ENCODE assay signal across 8 mouse cellular contexts in the genomic region with DNA sequence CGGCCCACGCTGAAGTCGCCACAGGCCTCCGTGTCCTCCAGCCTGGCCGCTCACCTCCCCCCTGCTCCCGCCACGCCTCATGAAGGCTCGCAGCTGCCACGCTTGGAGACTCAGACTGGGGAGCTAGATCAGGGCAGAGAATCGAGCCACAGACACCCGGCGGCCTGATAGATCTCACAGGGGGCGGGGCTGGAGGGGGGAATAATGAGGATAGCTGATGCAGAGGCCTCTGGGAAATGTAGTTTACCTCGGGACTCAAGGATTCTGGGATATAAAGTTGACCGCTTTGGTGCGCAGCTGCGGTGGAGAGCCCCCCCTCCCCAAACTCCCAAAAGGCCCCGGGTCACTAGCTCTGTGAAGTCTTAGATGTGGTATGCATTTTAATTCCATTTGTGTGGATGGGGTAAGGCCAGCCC. TPM values are rescaled to one million over a fixed set of nuclear protein-coding genes. Genes with fewer than 3 reads are reported as not detected.
DNase-seq lines count a peak whose midpoint lies in the region; ATAC-seq and TF ChIP-seq lines count a peak whose summit lies in the region.

A gene (minus strand): TSS at position 183 of the 416 bp plus-strand sequence.

- CTCF ChIA-PET in Patski (lab: Charles Lee) = interaction anchor here (1.6 kb wide), 1 partner anchor 15 kb away, joined by 8 read pairs; a partner anchor contains a TSS

- no peak for TF ChIP-seq CTCF in Patski (IDR thresholded peaks at IDR 0.05)

- H3K4me1 ChIP-seq in hindbrain, embryonic 14.5 days (replicated peaks; ENCODE audit: control insufficient read depth, insufficient read depth, low read length) = peaks cover 5% of the 10 kb centered on the region; the same call in 1 of the 2 replicates

- H3K9ac ChIP-seq in hindbrain, embryonic 14.5 days = peak within 1 kb of the TSS; percentile 73

- WGBS in hindbrain, embryonic 14.5 days = under 1% methylated on average over 18 of the region's 18 CpGs

- peak within 1 kb of the TSS; percentile 81 for H3K27ac ChIP-seq in hindbrain, embryonic 14.5 days

- peak within 1 kb of the TSS; percentile 55 for H3K4me3 ChIP-seq in hindbrain, embryonic 14.5 days (replicated peaks; ENCODE audit: low read length)

- in situ Hi-C loops in Patski (cut with MboI; ENCODE audit: low pct_unique_long_range_greater_than_20kb) = loop anchor here (10.0 kb wide), 1 partner anchor 333 kb away; a partner anchor contains a TSS

- ATAC-seq in Patski = peak; percentile 85
- peak; percentile 96 for ATAC-seq in hindbrain, embryonic 14.5 days (ENCODE audit: low FRiP score)

- H3K4me2 ChIP-seq in hindbrain, embryonic 14.5 days (replicated peaks) = peak within 1 kb of the TSS; percentile 86

- H3K36me3 ChIP-seq in hindbrain, embryonic 14.5 days (replicated peaks; ENCODE audit: control insufficient read depth, insufficient read depth) = no peaks in the 10 kb centered on the region

- DNase-seq in Patski (ENCODE audit: low read depth, low spot score) = peak; percentile 49
- DNase-seq in cerebellum, postnatal 14 days = peak; percentile 89 to 91
- DNase-seq in frontal cortex, postnatal 36 days (ENCODE audit: low spot score in 2 of 2) = peak; percentile 82 to 88
- peak; percentile 94 for DNase-seq in hindbrain, embryonic 14.5 days (ENCODE audit: low spot score)
- DNase-seq in layer of hippocampus, postnatal 25 days (ENCODE audit: extremely low spot score in 1 of 2, low spot score in 1 of 2) = peak; percentile 62 to 74
- DNase-seq in lung, postnatal 10 days = peak; percentile 90
- DNase-seq in retina, adult 2 months (ENCODE audit: low read depth, low spot score) = peak; percentile 86
- DNase-seq in thymus, postnatal 25 days = peak; percentile 42

- H3K27me3 ChIP-seq in Patski = no peaks in the 10 kb centered on the region
- H3K27me3 ChIP-seq in hindbrain, embryonic 14.5 days (ENCODE audit: control insufficient read depth, insufficient read depth, low read length) = no peaks in the 10 kb centered on the region

- H3K9me3 ChIP-seq in hindbrain, embryonic 14.5 days (ENCODE audit: control insufficient read depth, low read length) = no peaks in the 10 kb centered on the region

- POLR2A ChIA-PET in Patski (lab: Charles Lee) = interaction anchor here (0.9 kb wide), 1 partner anchor 9 kb away, joined by 3 read pairs; no protein-coding TSS in a partner anchor

RNA-seq across cellular contexts. Expression of the gene that starts here (rescaled TPM):
- 2.0 TPM for polyA plus RNA-seq in Patski (2021)
- 5.1 and 5.5 TPM in 2 replicates for polyA plus RNA-seq in hindbrain, embryonic 14.5 days (2014; fragmentation: Nextera tagmentation; extraction: Ambion mirVana)
- 1 to 10 TPM; 5.4 to 7.2 TPM for total RNA-seq in layer of hippocampus, postnatal 25 days (2021)

Comparison
In these comparisons a context has a peak if more than half of its experiments do, and no peak if none do; other contexts are left out.
1. Peak in every context shown above with its lines: DNase-seq, ATAC-seq, H3K4me3 ChIP-seq and H3K27ac ChIP-seq.
2. DNase-seq: peak in every context shown above with its lines; median percentile 94 in hindbrain, embryonic 14.5 days; 90 in cerebellum, postnatal 14 days; 90 in lung, postnatal 10 days; 86 in retina, adult 2 months; 85 in frontal cortex, postnatal 36 days; 68 in layer of hippocampus, postnatal 25 days; 49 in Patski; 42 in thymus, postnatal 25 days.